Mouse (Mus musculus) CH12.LX (cell line): ENCODE data around the gene Wasl. TPM values are rescaled to one million over a fixed set of nuclear protein-coding genes. Genes with fewer than 3 reads are reported as not detected.

Experiments used
- DNase-seq: peaks from one replicate; pipeline ENCODE4 v3.0.0-alpha.2; 2013; ENCODE audit errors: extremely low read depth
- H3K27ac ChIP-seq: 2 replicates; pipeline ENCODE4 v1.5.1; 2012; ENCODE audit warnings: low read depth, mild to moderate bottlenecking, control low read depth, moderate library complexity; ENCODE audit not compliant: insufficient read depth
- H3K27me3 ChIP-seq: replicated peaks from 2 replicates; pipeline ENCODE3; 2012; ENCODE audit warnings: inconsistent platforms
- H3K36me3 ChIP-seq, 2 experiments: replicated peaks in 1 of 2; 2 replicates each; pipeline versions ENCODE3 to v1.6.1; 2012; ENCODE audit warnings: inconsistent platforms in 1 of 2, low read length in 1 of 2, mild to moderate bottlenecking in 1 of 2, mixed read lengths in 1 of 2, moderate library complexity in 1 of 2; ENCODE audit not compliant: control insufficient read depth in 1 of 2, insufficient read depth in 1 of 2
- H3K4me1 ChIP-seq, 2 experiments: 2 replicates each; pipeline ENCODE4 v1.6.1; 2012; ENCODE audit warnings: inconsistent platforms in 1 of 2, moderate library complexity in 1 of 2; ENCODE audit not compliant: insufficient read depth in 2 of 2, control insufficient read depth in 1 of 2
- H3K4me2 ChIP-seq: 2 replicates; pipeline ENCODE4 v1.6.1; 2012; ENCODE audit warnings: low read depth, mild to moderate bottlenecking, control low read depth; ENCODE audit not compliant: poor library complexity, insufficient read depth, severe bottlenecking
- H3K4me3 ChIP-seq, 3 experiments: fragments of 150-350 bp in 1 of 3; sonication (generic) in 1 of 3; replicated peaks in 1 of 3; 2 replicates each; pipeline versions ENCODE3 to v1.5.1; 2011 to 2012; ENCODE audit warnings: low read depth in 2 of 3, low read length in 2 of 3, mild to moderate bottlenecking in 2 of 3, moderate library complexity in 2 of 3, control low read depth in 1 of 3, improper control_type of control experiment in 1 of 3, inconsistent platforms in 1 of 3, mixed read lengths in 1 of 3; ENCODE audit not compliant: poor library complexity in 1 of 3
- H3K79me2 ChIP-seq: replicated peaks from 2 replicates; pipeline ENCODE4 v1.6.1; 2012; ENCODE audit warnings: mild to moderate bottlenecking, moderate library complexity; ENCODE audit not compliant: control insufficient read depth, poor library complexity, insufficient read depth, severe bottlenecking; ENCODE audit errors: extremely low read depth
- H3K9ac ChIP-seq: 2 replicates; pipeline ENCODE4 v1.6.1; 2012; ENCODE audit warnings: low read depth, mild to moderate bottlenecking, control low read depth, moderate library complexity; ENCODE audit not compliant: insufficient read depth
- H3K9me3 ChIP-seq: replicated peaks from 2 replicates; pipeline ENCODE3; 2012; ENCODE audit warnings: low read length, inconsistent platforms, mixed read lengths
- BHLHE40 ChIP-seq: IDR thresholded peaks from 2 replicates; pipeline ENCODE4 v1.6.1; 2011; ENCODE audit warnings: mild to moderate bottlenecking, low read depth, low read length, improper control_type of control experiment
- CHD1 ChIP-seq: IDR thresholded peaks from 2 replicates; pipeline ENCODE4 v1.6.1; 2012; ENCODE audit warnings: low read depth, low read length, improper control_type of control experiment, inconsistent platforms
- CTCF ChIP-seq, 2 experiments: IDR thresholded peaks in 1 of 2; conservative IDR thresholded peaks in 1 of 2; 2 replicates each; pipeline ENCODE4 v1.5.1; 2011 to 2012; ENCODE audit warnings: low read depth in 2 of 2, low read length in 2 of 2, improper control_type of control experiment in 1 of 2, inconsistent platforms in 1 of 2, mild to moderate bottlenecking in 1 of 2, moderate library complexity in 1 of 2
- ELF1 ChIP-seq: IDR thresholded peaks from 2 replicates; pipeline ENCODE4 v1.6.1; 2014; ENCODE audit warnings: low read depth, mild to moderate bottlenecking, inconsistent platforms, low read length, improper control_type of control experiment
- IRF4 ChIP-seq: IDR thresholded peaks from 2 replicates; pipeline ENCODE4 v1.6.1; 2014; ENCODE audit warnings: low read depth, mild to moderate bottlenecking, inconsistent platforms, low read length, improper control_type of control experiment
- JUN ChIP-seq: IDR thresholded peaks from 2 replicates; pipeline ENCODE4 v1.6.1; 2011; ENCODE audit warnings: low read depth, mild to moderate bottlenecking, low read length, improper control_type of control experiment, moderate library complexity; ENCODE audit not compliant: insufficient read depth
- JUND ChIP-seq: conservative IDR thresholded peaks from 2 replicates; pipeline ENCODE4 v1.6.1; 2011; ENCODE audit warnings: low read depth, low read length, improper control_type of control experiment
- KAT2A ChIP-seq: IDR thresholded peaks from 2 replicates; pipeline ENCODE4 v1.6.1; 2012; ENCODE audit warnings: low read length, improper control_type of control experiment, inconsistent platforms; ENCODE audit not compliant: insufficient replicate concordance
- MAFK ChIP-seq: IDR thresholded peaks from 2 replicates; pipeline ENCODE4 v1.6.1; 2011; ENCODE audit warnings: low read length, improper control_type of control experiment; ENCODE audit not compliant: insufficient replicate concordance
- MAX ChIP-seq: IDR thresholded peaks from 2 replicates; pipeline ENCODE4 v1.6.1; 2011; ENCODE audit warnings: low read length, improper control_type of control experiment
- MXI1 ChIP-seq: IDR thresholded peaks from 2 replicates; pipeline ENCODE4 v1.6.1; 2011; ENCODE audit warnings: mild to moderate bottlenecking, low read depth, low read length, improper control_type of control experiment
- NELFE ChIP-seq: IDR thresholded peaks from 2 replicates; pipeline ENCODE4 v1.6.1; 2011; ENCODE audit warnings: low read depth, low read length, improper control_type of control experiment
- PAX5 ChIP-seq: IDR thresholded peaks from 2 replicates; pipeline ENCODE4 v1.6.1; 2012; ENCODE audit warnings: low read length, inconsistent platforms, mixed read lengths
- POLR2AphosphoS2 ChIP-seq: IDR thresholded peaks from 2 replicates; pipeline ENCODE4 v1.6.1; 2011; ENCODE audit warnings: low read depth, low read length, improper control_type of control experiment
- SMC3 ChIP-seq: IDR thresholded peaks from 2 replicates; pipeline ENCODE4 v1.6.1; 2011; ENCODE audit warnings: low read depth, low read length, improper control_type of control experiment
- TBP ChIP-seq: conservative IDR thresholded peaks from 2 replicates; pipeline ENCODE4 v1.6.1; 2011; ENCODE audit warnings: low read depth, low read length, improper control_type of control experiment
- TCF12 ChIP-seq: IDR thresholded peaks from 2 replicates; pipeline ENCODE4 v1.6.1; 2014; ENCODE audit warnings: low read depth, mild to moderate bottlenecking, inconsistent platforms, low read length, improper control_type of control experiment
- USF2 ChIP-seq: conservative IDR thresholded peaks from 2 replicates; pipeline ENCODE4 v1.6.1; 2011; ENCODE audit warnings: low read depth, low read length, improper control_type of control experiment
- ZKSCAN1 ChIP-seq: IDR thresholded peaks from 2 replicates; pipeline ENCODE4 v1.6.1; 2012; ENCODE audit warnings: low read depth, inconsistent platforms, low read length, improper control_type of control experiment, borderline replicate concordance
- ZMIZ1 ChIP-seq: IDR thresholded peaks from 2 replicates; pipeline ENCODE4 v1.6.1; 2012; ENCODE audit warnings: low read depth, mild to moderate bottlenecking, inconsistent platforms, low read length, improper control_type of control experiment
- ZNF384 ChIP-seq: IDR thresholded peaks from 2 replicates; pipeline ENCODE4 v1.6.1; 2012; ENCODE audit warnings: low read depth, low read length, improper control_type of control experiment, inconsistent platforms
- dilution Hi-C: fragments of 300-500 bp; cut with MboI; formaldehyde crosslinking; loops from 2 replicates; pipeline ENCODE4 v1.14.3; 2020; ENCODE audit warnings: low sequenced_read_pairs; ENCODE audit not compliant: extremely low pct_unique_long_range_greater_than_20kb, extremely low pct_ligation_motif_present
- in situ Hi-C: fragments of 300-500 bp; cut with MboI; formaldehyde crosslinking; loops from 3 replicates; pipeline ENCODE4 v1.14.3; 2019; ENCODE audit warnings: low sequenced_read_pairs, low pct_ligation_motif_present, low pct_unique_long_range_greater_than_20kb, mixed read lengths
- polyA plus RNA-seq: library from polyadenylated mRNA; unstranded; fragments of >175 nt; gene quantifications from 2 replicates; pipeline ENCODE4 v1.2.1, GENCODE M21; 2012; ENCODE audit warnings: low read depth; ENCODE audit not compliant: insufficient read length
- total RNA-seq, 2 experiments: library from RNA; depleted of rRNA; stranded (reverse); fragments of 300-350 nt in 1 of 2; fragments of >200 nt in 1 of 2; gene quantifications; 2 replicates each; pipeline ENCODE4 v1.2.3; 2012 to 2014

Gene Wasl
- total and polyA plus RNA-seq, 3 experiments = 3.9 to 8.4 (median 7.6) TPM

GRCm38 (mm10) chr6:24591525-24592218 is 73.1 kb downstream of the Wasl start:
- Histone ChIP-seq H3K79me2 (no peaks in the 10 kb centered on the region), H3K27ac (no peak overlapping the region), H3K9ac (no peak overlapping the region), H3K9me3 (no peaks in the 10 kb centered on the region), H3K4me2 (no peak overlapping the region), H3K36me3 (no peaks in the 10 kb centered on the region), H3K4me3 (no peak overlapping the region), H3K27me3 (no peaks in the 10 kb centered on the region), H3K4me1 (peaks cover 0 to 7% of the 10 kb centered on the region in 2 experiments; a peak in 1 of 4 replicates)
- in situ Hi-C loops = no loop called here
- no peak for TF ChIP-seq ZKSCAN1
- TF ChIP-seq ZNF384 = no peak
- TF ChIP-seq TBP = no peak
- no peak for TF ChIP-seq ZMIZ1
- dilution Hi-C loops = no loop called here
- no peak for DNase-seq

GRCm38 (mm10) chr6:24590282-24590681 is 74.5 kb downstream of the Wasl start:
- H3K4me2 ChIP-seq = no peak overlapping the region
- no peaks in the 10 kb centered on the region for H3K27me3 ChIP-seq
- H3K9ac ChIP-seq = no peak overlapping the region
- no peaks in the 10 kb centered on the region for H3K79me2 ChIP-seq
- dilution Hi-C loops = no loop called here
- H3K36me3 ChIP-seq = no peaks in the 10 kb centered on the region
- TF ChIP-seq MAX = no peak
- TF ChIP-seq ELF1 = no peak
- no peak for TF ChIP-seq IRF4
- TF ChIP-seq CHD1 = no peak
- TF ChIP-seq, all 38 proteins: peak for 0
- in situ Hi-C loops = no loop called here
- no peak overlapping the region for H3K27ac ChIP-seq
- H3K4me1 ChIP-seq = peaks cover 0 to 8% of the 10 kb centered on the region in 2 experiments; a peak in 1 of 4 replicates
- H3K4me3 ChIP-seq = no peak overlapping the region
- H3K9me3 ChIP-seq = no peaks in the 10 kb centered on the region
- DNase-seq = no peak

GRCm38 (mm10) chr6:24586885-24587284 is 77.9 kb downstream of the Wasl start:
- TF ChIP-seq MAFK (no peak), JUND (no peak), CTCF (conservative IDR thresholded peaks at IDR 0.05 in 1 of 2, IDR thresholded peaks at IDR 0.05 in 1 of 2; ENCODE audit: low read depth in 2 of 2, low read length in 2 of 2) (no peak), POLR2AphosphoS2 (no peak), ZKSCAN1 (no peak), USF2 (no peak), PAX5 (no peak), BHLHE40 (no peak), NELFE (no peak), KAT2A (no peak), MXI1 (no peak), TCF12 (no peak), MAX (no peak), SMC3 (no peak), JUN (no peak)
- H3K36me3 ChIP-seq = no peaks in the 10 kb centered on the region
- H3K4me2 ChIP-seq = no peak overlapping the region

More at GRCm38 (mm10) chr6:24586885-24587284, 77.9 kb downstream of the Wasl start:
- dilution Hi-C loops = no loop called here
- DNase-seq = peak; percentile 11
- Histone ChIP-seq H3K9ac (no peak overlapping the region), H3K4me1 (peaks cover 0 to 8% of the 10 kb centered on the region in 2 experiments; a peak in 1 of 4 replicates), H3K9me3 (no peaks in the 10 kb centered on the region), H3K79me2 (no peaks in the 10 kb centered on the region), H3K4me3 (no peak overlapping the region), H3K27me3 (no peaks in the 10 kb centered on the region), H3K27ac (no peak overlapping the region)
- in situ Hi-C loops = no loop called here
